Mouse (Mus musculus) bone marrow macrophage, adult 2 months (primary cell): ENCODE data around the gene Vps13d.

Source experiments
- CTCF ChIP-seq: IDR thresholded peaks from 2 replicates; pipeline ENCODE4 v1.5.1; 2012; ENCODE audit warnings: low read depth, mild to moderate bottlenecking, low read length, moderate library complexity
- POLR2A ChIP-seq: IDR thresholded peaks from 2 replicates; pipeline ENCODE4 v1.6.1; 2012; ENCODE audit warnings: mild to moderate bottlenecking, low read depth, low read length, borderline replicate concordance

DNA sequence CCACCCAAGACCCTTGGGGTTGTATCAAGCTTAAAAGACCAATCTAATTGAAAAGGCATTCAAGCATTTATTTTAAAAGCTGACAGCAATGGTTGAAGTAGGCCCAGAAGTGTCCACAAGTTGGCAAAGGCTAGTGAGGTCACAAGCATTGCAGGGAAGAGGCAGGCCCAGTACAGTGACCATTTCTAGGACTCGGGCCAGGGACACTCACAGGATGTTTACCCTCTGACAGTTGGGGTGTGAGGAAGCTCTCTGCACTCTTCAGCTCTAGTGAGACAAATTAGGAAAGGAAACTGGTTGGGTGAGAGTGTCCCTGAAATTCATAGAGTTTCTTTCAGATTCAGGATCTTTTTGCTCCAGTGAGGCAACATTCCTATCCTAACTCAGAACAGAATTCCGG is 177.1 kb downstream of the Vps13d start:
- TF ChIP-seq CTCF: no peak
- no peak for TF ChIP-seq POLR2A
